Mouse (Mus musculus) adipocyte (in vitro differentiated cells): Measurements from ENCODE around the gene Gng3.

Experiments used
- DNase-seq: peaks from one replicate; pipeline ENCODE4 v3.0.0-alpha.2; 2016; ENCODE audit warnings: low spot score

Gene Gng3

GRCm38 (mm10) chr19:8803879-8804660, 34.9 kb downstream of the Gng3 start:
- DNase-seq, result no peak

DNA sequence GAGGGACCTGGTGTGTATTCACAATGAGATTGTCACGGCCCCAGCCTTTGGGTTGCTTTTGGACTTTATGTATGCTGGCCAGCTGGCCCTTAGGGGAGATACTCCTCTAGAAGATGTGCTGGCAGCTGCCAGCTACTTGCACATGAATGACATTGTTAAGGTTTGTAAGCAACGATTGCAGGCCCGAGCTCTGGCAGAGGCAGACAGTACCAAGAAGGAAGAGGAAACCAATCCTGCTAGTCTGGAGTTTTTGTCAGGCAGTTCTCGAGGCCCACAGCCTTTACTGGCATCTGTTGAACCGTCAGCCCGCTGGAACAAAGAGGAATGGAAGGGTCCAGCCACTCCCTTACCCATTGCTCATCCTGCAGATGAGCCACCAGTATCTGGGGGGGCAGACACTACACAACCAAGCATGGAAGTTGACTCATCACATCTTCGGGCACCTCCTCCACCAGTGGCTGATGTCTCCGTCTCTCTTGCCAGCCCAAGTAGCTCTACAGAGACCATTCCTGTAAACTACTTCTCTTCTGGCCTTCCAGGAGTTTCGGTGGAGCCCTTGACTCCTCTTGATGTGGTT, 35.7 kb downstream of the Gng3 start:
- no peak for DNase-seq

DNA sequence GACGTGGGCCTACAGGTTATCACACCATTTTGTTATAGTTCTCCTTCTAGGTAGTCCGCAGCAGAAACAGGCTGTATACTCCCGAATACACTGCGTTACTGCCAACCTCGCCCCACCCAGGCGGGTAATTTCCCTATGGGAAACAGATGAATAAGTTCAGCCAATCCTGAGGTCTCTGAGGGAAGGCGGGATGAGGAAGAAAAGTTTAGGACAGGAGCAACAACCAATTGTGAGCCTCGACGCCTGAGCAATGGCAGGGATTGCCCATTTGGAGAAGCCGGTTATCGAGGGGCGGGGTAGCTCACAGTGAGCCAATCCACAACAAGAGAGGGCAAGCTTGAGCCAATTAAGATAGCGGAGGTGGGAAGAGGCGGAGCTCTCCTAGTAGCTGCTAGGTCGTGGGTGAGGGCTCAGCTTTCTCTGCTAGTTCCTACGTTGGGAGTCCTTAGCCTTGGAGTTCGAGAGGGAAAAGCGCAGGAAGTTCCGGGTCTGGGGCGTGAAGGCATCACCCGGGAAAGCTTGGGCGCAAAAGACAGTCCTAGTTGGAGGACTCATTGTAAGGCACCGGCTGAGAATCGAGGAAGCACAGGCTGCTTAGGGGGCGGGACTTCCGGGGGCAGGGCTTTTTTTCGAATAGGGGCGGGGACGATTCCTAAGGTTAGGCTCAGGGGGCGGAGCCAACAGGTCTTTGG, 36.7 kb downstream of the Gng3 start, which contains the start of gene Zbtb3:
TSS of gene Zbtb3 (plus strand) at position 426 of the 692 bp plus-strand sequence.
- peak; percentile 100 for DNase-seq

DNA sequence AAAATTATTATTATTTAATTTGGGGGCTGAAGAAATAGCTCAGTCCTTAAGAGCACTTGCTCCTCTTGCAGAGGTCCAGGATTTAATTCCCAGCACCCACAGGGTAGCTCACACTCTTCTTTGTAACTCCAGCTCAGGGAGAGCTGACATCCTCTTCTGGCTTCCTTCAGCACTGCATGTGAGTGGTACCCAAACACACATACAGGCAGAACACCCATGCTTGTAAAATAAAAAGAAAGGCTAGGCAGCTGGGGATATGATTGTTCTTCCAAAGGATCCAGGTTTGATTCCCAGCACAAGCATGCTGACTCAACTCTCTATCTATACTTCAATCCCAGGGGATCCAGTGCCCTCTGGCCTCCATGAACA, 40.1 kb downstream of the Gng3 start:
- DNase-seq, result peak; percentile 31

DNA sequence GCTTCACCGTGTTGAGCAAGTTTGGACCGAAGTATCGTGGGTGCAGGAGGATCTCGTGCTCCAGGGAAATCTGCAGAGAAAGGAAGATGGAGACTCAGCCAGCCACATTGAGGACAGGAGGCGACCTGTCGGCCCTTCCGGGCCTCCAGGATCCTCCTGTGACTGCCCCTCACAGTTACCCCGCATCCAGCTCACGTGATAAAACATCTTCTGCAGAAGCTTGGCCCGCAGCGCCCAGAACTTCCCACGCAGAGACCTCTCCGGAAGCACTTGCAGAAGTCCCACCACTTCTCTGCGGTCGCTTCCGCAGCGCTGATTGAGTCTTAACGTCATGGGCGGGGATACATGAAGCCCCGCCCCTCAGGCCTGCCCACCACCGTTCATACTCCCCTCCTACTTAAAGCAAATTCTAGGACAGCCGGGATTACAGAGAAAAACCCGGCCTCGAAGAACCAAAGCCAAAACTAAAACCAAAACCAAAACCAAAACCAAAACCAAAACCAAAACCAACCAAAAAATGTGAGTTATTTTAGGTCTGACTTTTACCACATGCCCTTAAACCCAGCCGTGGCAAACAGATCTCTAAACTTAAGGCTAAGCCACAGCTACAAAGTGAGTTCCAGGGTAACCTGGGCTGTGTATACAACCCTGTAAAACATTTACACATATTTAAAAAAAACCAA, 40.6 kb downstream of the Gng3 start, which contains the start of gene Polr2g:
TSS of gene Polr2g (minus strand) at position 314 of the 683 bp plus-strand sequence.
- DNase-seq, result peak; percentile 97

- no peak for DNase-seq
Observed at GRCm38 (mm10) chr19:8790171-8790570, 48.8 kb downstream of the Gng3 start.

GRCm38 (mm10) chr19:8789171-8789570, 49.8 kb downstream of the Gng3 start:
- no peak for DNase-seq

DNA sequence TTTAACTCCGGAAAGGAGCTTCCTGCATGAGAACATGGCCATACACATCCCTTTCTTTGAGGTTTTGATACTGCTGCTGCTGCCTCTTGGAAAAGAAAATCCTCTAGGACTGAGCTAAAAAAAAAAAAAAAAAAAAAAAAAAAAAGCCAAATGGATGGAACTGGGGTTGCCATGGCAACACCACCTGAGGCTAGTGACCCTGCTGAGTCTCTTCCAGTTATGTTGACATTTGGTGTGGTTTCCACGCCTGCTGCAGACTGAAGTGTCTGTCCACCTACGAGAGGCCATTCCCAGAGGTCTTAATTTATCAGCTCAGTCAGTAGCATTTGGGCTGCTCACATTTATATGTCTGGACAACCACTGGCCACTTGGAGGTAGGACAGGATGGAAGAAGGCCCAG, 50.5 kb downstream of the Gng3 start:
- DNase-seq, result no peak
